Mouse (Mus musculus) hindbrain, embryonic 12.5 days (tissue): ENCODE results near the gene Naa38. TPM values are rescaled to one million over a fixed set of nuclear protein-coding genes. Genes with fewer than 3 reads are reported as not detected.

Experiments used
- ATAC-seq: fragments of 200-750 bp; cut with Nextera tagmentation; 2 replicates; pipeline ENCODE4 v1.8.0; 2017; ENCODE audit warnings: moderate TSS enrichment; ENCODE audit not compliant: low FRiP score
- H3K27ac ChIP-seq: fragments of 300-500 bp; sonication (generic); 2 replicates; pipeline ENCODE4 v1.5.1; 2016; ENCODE audit warnings: mild to moderate bottlenecking
- H3K27me3 ChIP-seq: fragments of 300-500 bp; sonication (generic); 2 replicates; pipeline ENCODE4 v1.6.1; 2016; ENCODE audit warnings: mild to moderate bottlenecking
- H3K36me3 ChIP-seq: fragments of 300-500 bp; sonication (generic); 2 replicates; pipeline ENCODE4 v1.6.1; 2016; ENCODE audit warnings: mild to moderate bottlenecking
- H3K4me1 ChIP-seq: fragments of 300-500 bp; sonication (generic); 2 replicates; pipeline ENCODE4 v1.6.1; 2016
- H3K4me2 ChIP-seq: fragments of 300-500 bp; sonication (generic); replicated peaks from 2 replicates; pipeline ENCODE4 v1.6.1; 2016; ENCODE audit warnings: mild to moderate bottlenecking
- H3K4me3 ChIP-seq: fragments of 300-500 bp; sonication (generic); 2 replicates; pipeline ENCODE4 v1.5.1; 2016; ENCODE audit warnings: mild to moderate bottlenecking
- H3K9ac ChIP-seq: fragments of 300-500 bp; sonication (generic); 2 replicates; pipeline ENCODE4 v1.6.1; 2016; ENCODE audit warnings: mild to moderate bottlenecking, moderate library complexity
- H3K9me3 ChIP-seq: fragments of 300-500 bp; sonication (generic); replicated peaks from 2 replicates; pipeline ENCODE4 v1.6.1; 2016; ENCODE audit warnings: mild to moderate bottlenecking
- whole genome bisulfite sequencing: fragments of 180-500 bp; shearing (Covaris S2); methylation state at CpG from one replicate; pipeline ENCODE4 v1.1.7; 2016; 5-methylcytosine and 5-hydroxymethylcytosine counted together
- polyA plus RNA-seq: library from polyadenylated mRNA; unstranded; fragments of >200 nt; fragmentation: Nextera tagmentation; extraction: Ambion mirVana; gene quantifications from 2 replicates; pipeline ENCODE4 v1.2.1, GENCODE M21; 2016

The Naa38 gene
- polyA plus RNA-seq, 1 experiment from 2014 or later: 103 TPM

GRCm38 (mm10) chr11:69433189-69433588 lies 37.9 kb downstream of the Naa38 start:
- no peaks in the 10 kb centered on the region for H3K36me3 ChIP-seq
- no peak overlapping the region for H3K27ac ChIP-seq
- peaks cover 3% of the 10 kb centered on the region; the same call in 1 of the 2 replicates for H3K4me1 ChIP-seq
- H3K9me3 ChIP-seq: no peaks in the 10 kb centered on the region
- H3K9ac ChIP-seq: peak overlapping the region; percentile 14; the same call in 1 of the 2 replicates
- WGBS: 70% methylated on average over 6 of the region's 6 CpGs
- no peak for ATAC-seq
- no peak overlapping the region for H3K4me2 ChIP-seq
- no peak overlapping the region for H3K4me3 ChIP-seq
- H3K27me3 ChIP-seq: no peaks in the 10 kb centered on the region

- no peak overlapping the region for H3K9ac ChIP-seq
- H3K4me1 ChIP-seq: peaks cover under 1% of the 10 kb centered on the region; the same call in 1 of the 2 replicates
- no peaks in the 10 kb centered on the region for H3K36me3 ChIP-seq
- H3K27ac ChIP-seq: no peak overlapping the region
- no peaks in the 10 kb centered on the region for H3K9me3 ChIP-seq
- no peak for ATAC-seq
- H3K27me3 ChIP-seq: no peaks in the 10 kb centered on the region
- WGBS: 51% methylated on average over 3 of the region's 3 CpGs
- H3K4me3 ChIP-seq: no peak overlapping the region
- no peak overlapping the region for H3K4me2 ChIP-seq
These were observed 42.0 kb downstream of the Naa38 start for GRCm38 (mm10) chr11:69437291-69437690.

- WGBS: 55% methylated on average over 5 of the region's 5 CpGs
- no peak overlapping the region for H3K27ac ChIP-seq
- no peaks in the 10 kb centered on the region for H3K27me3 ChIP-seq
- H3K9ac ChIP-seq: no peak overlapping the region
- H3K9me3 ChIP-seq: no peaks in the 10 kb centered on the region
- no peak overlapping the region for H3K4me3 ChIP-seq
- no peaks in the 10 kb centered on the region; the same call in 1 of the 2 replicates for H3K4me1 ChIP-seq
- no peaks in the 10 kb centered on the region for H3K36me3 ChIP-seq
- H3K4me2 ChIP-seq: no peak overlapping the region
- ATAC-seq: no peak
These were observed 48.0 kb downstream of the Naa38 start for GRCm38 (mm10) chr11:69443328-69443727.

Other genes with a start within 250 kb of the Naa38 start
- gene Alox12b, start 238.5 kb upstream of the Naa38 start, polyA plus RNA-seq: 0.12 TPM in 2 replicates
- 0.06 and 0.07 TPM in 2 replicates for gene Alox8, start 197.6 kb upstream of the Naa38 start, polyA plus RNA-seq
- 0.04 and 0.13 TPM in 2 replicates for gene Gucy2e, start 158.5 kb upstream of the Naa38 start, polyA plus RNA-seq
- 30.2 and 37.0 TPM in 2 replicates for gene Cntrob, start 71.7 kb upstream of the Naa38 start, polyA plus RNA-seq
- gene Trappc1, start 71.5 kb upstream of the Naa38 start, polyA plus RNA-seq: 165 and 191 TPM in 2 replicates
- gene Kcnab3, start 69.2 kb upstream of the Naa38 start, polyA plus RNA-seq: 5.0 and 5.4 TPM in 2 replicates
- 49.0 and 54.6 TPM in 2 replicates for gene Rnf227, start 55.0 kb upstream of the Naa38 start, polyA plus RNA-seq
- gene Chd3, start 26.1 kb upstream of the Naa38 start, polyA plus RNA-seq: 93.4 and 97.6 TPM in 2 replicates
- gene Cyb5d1, start 144 bp downstream of the Naa38 start, polyA plus RNA-seq: 48.0 and 50.5 TPM in 2 replicates
- gene Tmem88, start 2.7 kb downstream of the Naa38 start, polyA plus RNA-seq: 13.2 and 14.8 TPM in 2 replicates
- 51.4 and 51.6 TPM in 2 replicates for gene Kdm6b, start 18.2 kb downstream of the Naa38 start, polyA plus RNA-seq
- gene Dnah2, start 153.6 kb downstream of the Naa38 start, polyA plus RNA-seq: 1.4 and 2.5 TPM in 2 replicates
- 95.7 and 106 TPM in 2 replicates for gene Efnb3, start 164.7 kb downstream of the Naa38 start, polyA plus RNA-seq
- 29.7 and 29.9 TPM in 2 replicates for gene Wrap53, start 184.8 kb downstream of the Naa38 start, polyA plus RNA-seq
- 105 and 109 TPM in 2 replicates for gene Trp53, start 184.9 kb downstream of the Naa38 start, polyA plus RNA-seq
- gene Atp1b2, start 210.5 kb downstream of the Naa38 start, polyA plus RNA-seq: 12.1 and 18.5 TPM in 2 replicates
- gene Shbg, start 222.4 kb downstream of the Naa38 start, polyA plus RNA-seq: not detected in 2 replicates
- 24.4 and 26.6 TPM in 2 replicates for gene Sat2, start 226.5 kb downstream of the Naa38 start, polyA plus RNA-seq
- 62.7 and 62.8 TPM in 2 replicates for gene Fxr2, start 237.5 kb downstream of the Naa38 start, polyA plus RNA-seq